Mouse (Mus musculus) embryonic facial prominence, embryonic 15.5 days (tissue): ENCODE results near the gene Acbd7. TPM values are rescaled to one million over a fixed set of nuclear protein-coding genes. Genes with fewer than 3 reads are reported as not detected.

ENCODE experiments used
- ATAC-seq: fragments of 200-750 bp; cut with Nextera tagmentation; 2 replicates; pipeline ENCODE4 v1.8.0; 2017; ENCODE audit warnings: low read depth, moderate TSS enrichment; ENCODE audit not compliant: insufficient number of reproducible peaks, low FRiP score, low TSS enrichment
- H3K27ac ChIP-seq: fragments of 300-500 bp; sonication (generic); replicated peaks from 2 replicates; pipeline ENCODE4 v1.5.1; 2015; ENCODE audit warnings: mild to moderate bottlenecking, inconsistent platforms
- H3K27me3 ChIP-seq: fragments of 300-500 bp; sonication (generic); 2 replicates; pipeline ENCODE4 v1.6.1; 2015; ENCODE audit warnings: inconsistent platforms
- H3K36me3 ChIP-seq: fragments of 300-500 bp; sonication (generic); 2 replicates; pipeline ENCODE4 v1.6.1; 2015; ENCODE audit warnings: mild to moderate bottlenecking, inconsistent platforms
- H3K4me1 ChIP-seq: fragments of 300-500 bp; sonication (generic); 2 replicates; pipeline ENCODE4 v1.6.1; 2015; ENCODE audit warnings: inconsistent platforms
- H3K4me2 ChIP-seq: fragments of 300-500 bp; sonication (generic); replicated peaks from 2 replicates; pipeline ENCODE4 v1.6.1; 2015; ENCODE audit warnings: mild to moderate bottlenecking, inconsistent platforms
- H3K4me3 ChIP-seq: fragments of 300-500 bp; sonication (generic); replicated peaks from 2 replicates; pipeline ENCODE4 v1.5.1; 2015; ENCODE audit warnings: mild to moderate bottlenecking, inconsistent platforms
- H3K9ac ChIP-seq: fragments of 300-500 bp; sonication (generic); 2 replicates; pipeline ENCODE4 v1.6.1; 2015; ENCODE audit warnings: inconsistent platforms
- H3K9me3 ChIP-seq: fragments of 300-500 bp; sonication (generic); replicated peaks from 2 replicates; pipeline ENCODE4 v1.6.1; 2016; ENCODE audit warnings: inconsistent platforms
- WGBS: fragments of 180-500 bp; shearing (Covaris S2); methylation state at CpG from one replicate; pipeline ENCODE4 v1.1.7; 2015; 5-methylcytosine and 5-hydroxymethylcytosine counted together
- polyA plus RNA-seq: library from polyadenylated mRNA; unstranded; fragments of >200 nt; fragmentation: Nextera tagmentation; extraction: Ambion mirVana; gene quantifications from 2 replicates; pipeline ENCODE4 v1.2.1, GENCODE M21; 2015

Acbd7 gene
- polyA plus RNA-seq, 1 experiment from 2014 or later, result 3.8 TPM

DNA sequence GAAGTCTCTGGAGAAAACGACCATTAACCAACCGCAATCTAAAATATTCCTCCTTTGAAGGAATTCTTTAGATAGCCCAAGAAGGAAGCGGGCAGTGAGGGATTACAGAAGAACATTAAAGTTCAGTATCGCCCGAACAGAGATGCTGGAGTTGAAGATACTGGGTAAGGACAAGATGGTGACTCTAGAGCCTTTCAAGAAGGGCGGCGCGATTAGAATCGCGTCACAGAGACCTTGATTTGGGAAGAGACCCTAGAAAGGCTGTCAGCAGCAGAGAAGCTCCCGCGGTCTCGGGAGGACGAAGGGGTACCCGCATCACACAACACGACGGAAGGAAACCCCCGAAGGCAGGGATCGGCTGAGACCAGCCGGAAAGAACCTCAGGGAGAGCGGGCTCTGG is 3.9 kb upstream of the Acbd7 start:
- H3K36me3 ChIP-seq, result peaks cover 25% of the 10 kb centered on the region
- H3K27ac ChIP-seq, result peak overlapping the region; percentile 83
- peak overlapping the region; percentile 80 for H3K4me3 ChIP-seq
- 2% methylated on average over 21 of the region's 21 CpGs for WGBS
- no peak for ATAC-seq
- H3K9ac ChIP-seq, result peak overlapping the region; percentile 71
- H3K4me1 ChIP-seq, result peaks cover 17% of the 10 kb centered on the region
- peak overlapping the region; percentile 67 for H3K4me2 ChIP-seq
- no peaks in the 10 kb centered on the region for H3K9me3 ChIP-seq
- 0 out of 2 replicates have a peak, but pooled peaks cover 7% of the 10 kb centered on the region for H3K27me3 ChIP-seq

- Histone ChIP-seq H3K27ac (peak within 1 kb of the TSS; percentile 86), H3K9ac (peak within 1 kb of the TSS; percentile 71), H3K36me3 (peaks cover 25% of the 10 kb centered on the region), H3K4me2 (peak within 1 kb of the TSS; percentile 67), H3K27me3 (0 out of 2 replicates have a peak, but pooled peaks cover 7% of the 10 kb centered on the region), H3K9me3 (no peaks in the 10 kb centered on the region), H3K4me1 (peaks cover 17% of the 10 kb centered on the region), H3K4me3 (peak within 1 kb of the TSS; percentile 80)
- WGBS, result under 1% methylated on average over 45 of the region's 45 CpGs
- ATAC-seq, result peak; percentile 98
These were observed 3.3 kb upstream of the Acbd7 start, which contains the start of gene Rpp38 for GRCm38 (mm10) chr2:3332484-3333242. Gene Rpp38 (minus strand): TSS chr2:3332643.

DNA sequence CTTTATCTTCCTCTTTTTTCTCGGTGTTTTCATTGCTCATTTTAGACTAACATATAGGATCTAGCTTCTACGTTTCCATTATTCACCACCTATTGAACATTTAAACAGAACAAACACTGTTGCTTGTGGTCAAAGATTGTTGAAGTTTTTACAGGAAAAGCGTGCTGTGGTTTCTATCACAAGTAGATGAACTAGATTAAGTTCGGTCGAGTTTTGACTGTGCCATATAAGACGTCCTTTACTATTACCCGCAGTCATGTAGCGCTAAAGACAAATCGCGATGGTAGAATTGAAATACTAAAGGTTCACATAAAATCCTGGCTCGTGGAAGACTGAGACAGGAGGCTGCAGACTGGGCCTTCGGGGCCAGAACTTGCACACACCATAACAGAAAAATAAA is 2.2 kb upstream of the Acbd7 start:
- 89% methylated on average over 12 of the region's 12 CpGs for WGBS
- no peak for ATAC-seq
- H3K9ac ChIP-seq, result no peak overlapping the region
- H3K9me3 ChIP-seq, result no peaks in the 10 kb centered on the region
- H3K4me1 ChIP-seq, result peaks cover 17% of the 10 kb centered on the region
- H3K4me3 ChIP-seq, result no peak overlapping the region
- 0 out of 2 replicates have a peak, but pooled peaks cover 7% of the 10 kb centered on the region for H3K27me3 ChIP-seq
- H3K27ac ChIP-seq, result no peak overlapping the region
- H3K36me3 ChIP-seq, result peaks cover 16% of the 10 kb centered on the region; the same call in 1 of the 2 replicates
- H3K4me2 ChIP-seq, result no peak overlapping the region

DNA sequence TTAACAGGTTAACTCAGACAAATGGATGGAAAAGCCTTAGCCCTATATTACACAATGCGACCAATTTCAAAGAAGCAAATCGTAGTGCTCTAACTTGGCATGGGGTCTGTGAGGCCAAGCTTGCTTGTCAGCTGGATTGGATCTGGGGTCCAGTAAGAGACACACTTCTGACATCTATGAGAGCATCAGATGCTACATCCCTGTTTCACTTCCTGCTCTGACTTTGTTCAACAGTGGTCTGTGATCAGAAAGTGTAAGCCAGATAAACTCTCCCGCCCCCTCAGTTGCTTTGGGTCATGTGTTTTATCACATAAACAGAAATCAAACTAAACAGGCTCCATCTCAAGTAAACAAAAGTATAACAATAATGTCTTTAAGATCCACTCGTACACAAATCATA is 12.5 kb downstream of the Acbd7 start:
- Histone ChIP-seq H3K4me1 (no peaks in the 10 kb centered on the region), H3K9ac (no peak overlapping the region), H3K36me3 (no peaks in the 10 kb centered on the region), H3K27ac (no peak overlapping the region), H3K4me2 (no peak overlapping the region), H3K27me3 (no peaks in the 10 kb centered on the region; the same call in 1 of the 2 replicates), H3K9me3 (no peaks in the 10 kb centered on the region), H3K4me3 (no peak overlapping the region)
- WGBS, result 80% methylated on average over 4 of the region's 4 CpGs
- no peak for ATAC-seq

DNA sequence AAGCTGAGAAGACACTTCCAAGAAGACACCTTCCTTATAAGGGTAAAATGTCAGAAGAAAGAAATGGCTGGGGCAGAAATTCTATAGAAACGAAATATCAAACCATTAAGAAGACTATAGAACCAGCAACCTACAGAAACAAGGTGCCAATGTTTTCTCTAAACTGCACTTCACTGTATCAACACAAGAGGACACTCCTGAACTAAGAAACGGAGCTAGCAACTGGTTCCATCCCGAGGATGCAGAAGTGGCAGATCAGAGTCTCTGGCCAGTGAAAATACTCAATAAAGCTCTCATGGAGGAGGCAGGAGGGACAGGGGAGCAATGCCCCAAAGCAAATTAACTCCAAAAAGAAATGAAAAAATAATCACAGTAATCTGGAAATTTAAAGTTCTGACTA is 13.0 kb downstream of the Acbd7 start:
- WGBS, result 14% methylated on average over 3 of the region's 3 CpGs
- Histone ChIP-seq H3K9ac (no peak overlapping the region), H3K36me3 (no peaks in the 10 kb centered on the region), H3K27ac (no peak overlapping the region), H3K4me2 (no peak overlapping the region), H3K9me3 (no peaks in the 10 kb centered on the region), H3K4me1 (no peaks in the 10 kb centered on the region), H3K4me3 (no peak overlapping the region), H3K27me3 (no peaks in the 10 kb centered on the region)
- no peak for ATAC-seq

- Histone ChIP-seq H3K36me3 (no peaks in the 10 kb centered on the region), H3K27me3 (no peaks in the 10 kb centered on the region), H3K27ac (no peak overlapping the region), H3K9me3 (no peaks in the 10 kb centered on the region), H3K4me1 (no peaks in the 10 kb centered on the region), H3K4me2 (no peak overlapping the region), H3K4me3 (no peak overlapping the region), H3K9ac (no peak overlapping the region)
- no peak for ATAC-seq
These were observed 17.2 kb downstream of the Acbd7 start for GRCm38 (mm10) chr2:3353160-3353559.

- Histone ChIP-seq H3K4me2 (no peak overlapping the region), H3K27ac (no peak overlapping the region), H3K4me1 (no peaks in the 10 kb centered on the region), H3K36me3 (no peaks in the 10 kb centered on the region), H3K9ac (no peak overlapping the region), H3K9me3 (no peaks in the 10 kb centered on the region), H3K4me3 (no peak overlapping the region), H3K27me3 (no peaks in the 10 kb centered on the region)
- ATAC-seq, result no peak
- WGBS, result 92% methylated on average over 8 of the region's 8 CpGs
These were observed 19.8 kb downstream of the Acbd7 start for GRCm38 (mm10) chr2:3355793-3356192.

- Histone ChIP-seq H3K27me3 (no peaks in the 10 kb centered on the region), H3K4me3 (no peak overlapping the region), H3K9ac (no peak overlapping the region), H3K4me2 (no peak overlapping the region), H3K9me3 (no peaks in the 10 kb centered on the region), H3K27ac (no peak overlapping the region), H3K4me1 (no peaks in the 10 kb centered on the region), H3K36me3 (no peaks in the 10 kb centered on the region)
- ATAC-seq, result no peak
- 65% methylated on average over 3 of the region's 3 CpGs for WGBS
These were observed 20.3 kb downstream of the Acbd7 start for GRCm38 (mm10) chr2:3356311-3356710.

- H3K4me1 ChIP-seq, result no peaks in the 10 kb centered on the region
These were observed 21.9 kb downstream of the Acbd7 start for GRCm38 (mm10) chr2:3357887-3358286.

DNA sequence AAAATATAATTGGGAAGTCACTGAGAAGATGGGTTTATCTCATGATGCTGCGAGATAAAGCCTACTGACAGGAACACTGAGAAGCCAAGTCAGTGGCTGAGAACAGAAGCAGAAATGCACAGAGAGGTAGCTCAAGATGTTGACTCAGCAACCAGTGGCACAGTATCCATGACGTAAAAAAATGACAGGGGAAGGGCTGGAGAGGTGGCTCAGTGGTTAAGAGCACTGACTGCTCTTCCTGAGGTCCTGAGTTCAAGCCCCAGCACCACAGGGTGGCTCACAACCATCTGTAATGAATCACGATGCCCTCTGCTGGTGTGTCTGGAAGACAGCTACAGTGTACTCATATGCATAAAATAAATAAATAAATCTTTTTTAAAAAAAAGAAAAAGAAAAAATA is 25.1 kb downstream of the Acbd7 start:
- no peak overlapping the region for H3K4me2 ChIP-seq
- 83% methylated on average over 3 of the region's 3 CpGs for WGBS
- no peaks in the 10 kb centered on the region for H3K27me3 ChIP-seq
- no peak overlapping the region for H3K9ac ChIP-seq
- no peak overlapping the region for H3K27ac ChIP-seq
- no peak overlapping the region for H3K4me3 ChIP-seq
- ATAC-seq, result no peak
- no peaks in the 10 kb centered on the region for H3K4me1 ChIP-seq
- H3K36me3 ChIP-seq, result no peaks in the 10 kb centered on the region
- H3K9me3 ChIP-seq, result no peaks in the 10 kb centered on the region

More at GRCm38 (mm10) chr2:3357887-3358286, 21.9 kb downstream of the Acbd7 start:
- Histone ChIP-seq H3K27me3 (no peaks in the 10 kb centered on the region), H3K9ac (no peak overlapping the region), H3K9me3 (no peaks in the 10 kb centered on the region), H3K4me2 (no peak overlapping the region), H3K4me3 (no peak overlapping the region), H3K27ac (no peak overlapping the region), H3K36me3 (no peaks in the 10 kb centered on the region)
- ATAC-seq, result no peak
- WGBS, result 76% methylated on average over 3 of the region's 3 CpGs

DNA sequence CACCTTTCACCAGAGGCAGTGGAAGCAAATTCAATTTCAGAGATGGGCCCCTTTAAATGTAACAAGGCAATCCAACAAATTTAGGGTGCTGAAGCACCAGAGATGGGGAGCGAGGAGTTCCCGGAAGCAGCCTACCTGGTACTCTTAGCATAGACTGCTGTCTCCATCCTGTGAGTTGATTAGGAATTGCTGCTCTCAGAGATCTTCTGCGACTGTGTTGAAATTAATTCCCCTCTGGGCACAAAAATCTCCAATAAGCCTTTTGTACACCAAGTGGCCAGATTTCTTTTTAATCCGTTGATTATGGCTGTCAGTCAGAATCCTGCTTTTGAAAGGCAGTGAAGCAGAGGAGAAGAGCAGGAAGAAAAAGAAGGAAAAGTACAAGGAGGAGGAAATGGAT is 29.2 kb downstream of the Acbd7 start:
- Histone ChIP-seq H3K36me3 (no peaks in the 10 kb centered on the region), H3K27me3 (no peaks in the 10 kb centered on the region), H3K4me2 (no peak overlapping the region), H3K27ac (no peak overlapping the region), H3K4me1 (no peaks in the 10 kb centered on the region), H3K9me3 (no peaks in the 10 kb centered on the region), H3K9ac (no peak overlapping the region), H3K4me3 (no peak overlapping the region)
- WGBS, result 37% methylated on average over 4 of the region's 4 CpGs
- no peak for ATAC-seq
